Mouse (Mus musculus) kidney, embryonic 15.5 days (tissue): ENCODE data around the gene Afm. TPM values are rescaled to one million over a fixed set of nuclear protein-coding genes. Genes with fewer than 3 reads are reported as not detected.

Source experiments
- ATAC-seq: fragments of 200-750 bp; cut with Nextera tagmentation; replicated peaks from 2 replicates; pipeline ENCODE4 v1.8.0; 2017; ENCODE audit warnings: moderate TSS enrichment; ENCODE audit not compliant: low FRiP score
- H3K27ac ChIP-seq: fragments of 300-500 bp; sonication (generic); 2 replicates; pipeline ENCODE4 v1.5.1; 2015; ENCODE audit warnings: mild to moderate bottlenecking, inconsistent platforms
- H3K27me3 ChIP-seq: fragments of 300-500 bp; sonication (generic); 2 replicates; pipeline ENCODE4 v1.6.1; 2015; ENCODE audit warnings: inconsistent platforms
- H3K36me3 ChIP-seq: fragments of 300-500 bp; sonication (generic); 2 replicates; pipeline ENCODE4 v1.6.1; 2015; ENCODE audit warnings: inconsistent platforms
- H3K4me1 ChIP-seq: fragments of 300-500 bp; sonication (generic); 2 replicates; pipeline ENCODE4 v1.6.1; 2015; ENCODE audit warnings: inconsistent platforms
- H3K4me2 ChIP-seq: fragments of 300-500 bp; sonication (generic); 2 replicates; pipeline ENCODE4 v1.6.1; 2015; ENCODE audit warnings: moderate library complexity, mild to moderate bottlenecking, inconsistent platforms
- H3K4me3 ChIP-seq: fragments of 300-500 bp; sonication (generic); replicated peaks from 2 replicates; pipeline ENCODE4 v1.5.1; 2015; ENCODE audit warnings: mild to moderate bottlenecking, inconsistent platforms
- H3K9ac ChIP-seq: fragments of 300-500 bp; sonication (generic); 2 replicates; pipeline ENCODE4 v1.6.1; 2015; ENCODE audit warnings: mild to moderate bottlenecking, inconsistent platforms
- H3K9me3 ChIP-seq: fragments of 300-500 bp; sonication (generic); replicated peaks from 2 replicates; pipeline ENCODE4 v1.6.1; 2016; ENCODE audit warnings: inconsistent platforms
- WGBS: fragments of 180-500 bp; shearing (Covaris S2); methylation state at CpG from one replicate; pipeline ENCODE4 v1.1.7; 2015; ENCODE audit warnings: mixed read lengths; 5-methylcytosine and 5-hydroxymethylcytosine counted together
- polyA plus RNA-seq: library from polyadenylated mRNA; unstranded; fragments of >200 nt; fragmentation: Nextera tagmentation; extraction: Ambion mirVana; gene quantifications from 2 replicates; pipeline ENCODE4 v1.2.1, GENCODE M21; 2015

Afm gene
- polyA plus RNA-seq, 1 experiment from 2014 or later, result 8.0 TPM

GRCm38 (mm10) chr5:90588708-90589595 is 70.2 kb downstream of the Afm start:
- no peaks in the 10 kb centered on the region for H3K36me3 ChIP-seq
- no peaks in the 10 kb centered on the region for H3K27me3 ChIP-seq
- H3K9me3 ChIP-seq, result no peaks in the 10 kb centered on the region
- peak; percentile 50 for ATAC-seq
- peak overlapping the region; percentile 39; the same call in 1 of the 2 replicates for H3K9ac ChIP-seq
- no peak overlapping the region for H3K27ac ChIP-seq
- peak overlapping the region; percentile 77 for H3K4me2 ChIP-seq
- 22% methylated on average over 25 of the region's 25 CpGs for WGBS
- H3K4me3 ChIP-seq, result peak overlapping the region; percentile 45
- peaks cover 6% of the 10 kb centered on the region for H3K4me1 ChIP-seq

GRCm38 (mm10) chr5:90590676-90591075 is 71.9 kb downstream of the Afm start:
- WGBS, result 83% methylated on average over 10 of the region's 10 CpGs
- Histone ChIP-seq H3K27ac (no peak overlapping the region), H3K27me3 (no peaks in the 10 kb centered on the region), H3K9me3 (no peaks in the 10 kb centered on the region), H3K4me3 (no peak overlapping the region), H3K4me2 (no peak overlapping the region), H3K36me3 (no peaks in the 10 kb centered on the region), H3K4me1 (peaks cover 6% of the 10 kb centered on the region), H3K9ac (no peak overlapping the region)
- ATAC-seq, result no peak

- 74% methylated on average over 6 of the region's 6 CpGs for WGBS
- H3K27ac ChIP-seq, result no peak overlapping the region
- H3K9me3 ChIP-seq, result no peaks in the 10 kb centered on the region
- peaks cover 6% of the 10 kb centered on the region for H3K4me1 ChIP-seq
- no peak overlapping the region for H3K4me2 ChIP-seq
- ATAC-seq, result no peak
- H3K9ac ChIP-seq, result no peak overlapping the region
- H3K36me3 ChIP-seq, result no peaks in the 10 kb centered on the region
- H3K27me3 ChIP-seq, result no peaks in the 10 kb centered on the region
- no peak overlapping the region for H3K4me3 ChIP-seq
Observed at GRCm38 (mm10) chr5:90591936-90592335, 73.2 kb downstream of the Afm start.

- H3K27me3 ChIP-seq, result no peaks in the 10 kb centered on the region
- peaks cover 3% of the 10 kb centered on the region; the same call in 1 of the 2 replicates for H3K4me1 ChIP-seq
- no peak overlapping the region for H3K9ac ChIP-seq
- ATAC-seq, result no peak
- 81% methylated on average over 13 of the region's 13 CpGs for WGBS
- no peak overlapping the region for H3K27ac ChIP-seq
- H3K36me3 ChIP-seq, result no peaks in the 10 kb centered on the region
- no peak overlapping the region for H3K4me2 ChIP-seq
- no peaks in the 10 kb centered on the region for H3K9me3 ChIP-seq
- no peak overlapping the region for H3K4me3 ChIP-seq
Observed at GRCm38 (mm10) chr5:90594945-90595344, 76.2 kb downstream of the Afm start.

GRCm38 (mm10) chr5:90596155-90596554 is 77.4 kb downstream of the Afm start:
- H3K4me2 ChIP-seq, result no peak overlapping the region
- 86% methylated on average over 6 of the region's 6 CpGs for WGBS
- H3K4me3 ChIP-seq, result no peak overlapping the region
- ATAC-seq, result no peak
- H3K36me3 ChIP-seq, result no peaks in the 10 kb centered on the region
- H3K27me3 ChIP-seq, result no peaks in the 10 kb centered on the region
- H3K9ac ChIP-seq, result no peak overlapping the region
- no peaks in the 10 kb centered on the region for H3K4me1 ChIP-seq
- no peak overlapping the region for H3K27ac ChIP-seq
- no peaks in the 10 kb centered on the region for H3K9me3 ChIP-seq

GRCm38 (mm10) chr5:90601469-90601868 is 82.7 kb downstream of the Afm start:
- Histone ChIP-seq H3K4me1 (no peaks in the 10 kb centered on the region), H3K27ac (no peak overlapping the region), H3K9me3 (no peaks in the 10 kb centered on the region), H3K4me2 (no peak overlapping the region), H3K9ac (no peak overlapping the region), H3K4me3 (no peak overlapping the region), H3K27me3 (no peaks in the 10 kb centered on the region), H3K36me3 (no peaks in the 10 kb centered on the region)
- WGBS, result 21% methylated on average over 6 of the region's 6 CpGs
- ATAC-seq, result no peak

Other genes starting within 250 kb of the Afm start
- 25.3 and 26.3 TPM in 2 replicates for gene Ankrd17, start 152.4 kb upstream of the Afm start, polyA plus RNA-seq
- gene Gm9958, start 151.7 kb upstream of the Afm start, polyA plus RNA-seq, result 6.3 and 7.0 TPM in 2 replicates
- 30.3 and 64.9 TPM in 2 replicates for gene Alb, start 58.0 kb upstream of the Afm start, polyA plus RNA-seq
- 119 and 206 TPM in 2 replicates for gene Afp, start 28.2 kb upstream of the Afm start, polyA plus RNA-seq
- gene 5830473C10Rik, start 42.2 kb downstream of the Afm start, polyA plus RNA-seq, result 0.09 and 0.14 TPM in 2 replicates
- 10.9 and 12.1 TPM in 2 replicates for gene Rassf6, start 121.7 kb downstream of the Afm start, polyA plus RNA-seq
- not detected in 2 replicates for gene Cxcl5, start 240.4 kb downstream of the Afm start, polyA plus RNA-seq
- gene Ppbp, start 249.6 kb downstream of the Afm start, polyA plus RNA-seq, result 1.8 and 3.0 TPM in 2 replicates